ENCODE assay signal across 31 mouse cellular contexts in the genomic region with DNA sequence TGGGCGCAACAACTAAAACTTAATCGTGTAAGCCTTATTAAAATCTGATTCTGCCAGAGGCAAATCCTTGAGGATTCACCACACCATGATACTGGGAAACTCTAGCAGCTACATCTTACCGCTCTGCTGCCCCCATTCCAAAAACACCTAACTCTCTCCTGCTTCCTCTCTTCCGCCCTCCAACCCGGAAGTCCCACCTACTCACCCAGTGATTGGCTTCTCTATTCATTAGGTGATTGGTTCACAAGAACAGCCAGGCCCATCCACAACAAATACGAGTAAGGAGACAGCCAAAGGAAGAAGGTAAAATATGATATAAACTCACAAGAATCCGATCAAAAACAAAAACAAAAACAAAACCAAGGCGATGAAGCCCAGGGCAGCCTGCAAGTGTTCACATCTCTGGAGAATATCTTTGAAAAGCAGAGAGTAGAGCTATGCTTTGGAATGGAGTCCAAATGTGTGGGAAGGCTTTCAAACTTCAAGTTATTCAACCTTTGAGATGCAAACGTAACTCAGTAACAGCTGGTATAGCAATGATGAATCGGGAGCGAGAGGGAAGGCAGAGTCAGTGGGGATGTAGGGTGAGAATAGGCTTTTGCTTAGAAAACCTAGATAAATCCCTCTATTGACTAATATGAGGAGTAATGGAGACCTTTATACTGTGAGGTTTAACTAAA.
A peak's percentile ranks its signal among the peaks of the same experiment; 100 is the strongest.
DNase-seq lines count a peak whose midpoint lies in the region; ATAC-seq and TF ChIP-seq lines count a peak whose summit lies in the region.
"Had no signal": no experiment of that assay in that cellular context is flagged by ENCODE, and none has a peak within 500 bp of the region (broad histone marks: within the 10 kb centered on the region; RNA-seq: fewer than 3 reads in every experiment).

No protein-coding gene starts in this region.

- H3K4me3 ChIP-seq in CH12.LX (replicated peaks in 1 of 3; ENCODE audit: low read depth in 2 of 3, low read length in 2 of 3, poor library complexity in 1 of 3) (no peak overlapping the region), ES-E14 (ENCODE audit: insufficient read depth in 1 of 2, low read depth in 1 of 2, low read length in 2 of 2, poor library complexity in 1 of 2, severe bottlenecking in 1 of 2) (peak overlapping the region; percentile 68 to 76)
- no peak overlapping the region for H3K4me3 ChIP-seq in forebrain, embryonic 13.5 days
- H3K4me3 ChIP-seq: embryonic facial prominence, embryonic 10.5 days; embryonic facial prominence, embryonic 15.5 days; heart, embryonic 12.5 days; limb, embryonic 12.5 days; midbrain, embryonic 10.5 days; midbrain, embryonic 15.5 days; neural tube, embryonic 12.5 days; stomach, embryonic 15.5 days had no signal

- peak; percentile 3 for DNase-seq in lung, postnatal 36 days
- no peak for DNase-seq in lung, adult 18-20 months
- DNase-seq in CH12.LX (ENCODE audit: extremely low read depth): no peak
- DNase-seq in ES-E14 (ENCODE audit: low read depth, low spot score): peak; percentile 51
- peak; percentile 33 for DNase-seq in brain, adult 2 months (ENCODE audit: low read depth, low spot score)
- no peak for DNase-seq in layer of hippocampus, adult 9-10 months (ENCODE audit: low spot score)
- DNase-seq: adrenal gland, postnatal 36 days; cerebellum, adult 2 months; cerebellum, postnatal 14 days; gastrocnemius, postnatal 14 days; kidney, adult 9 months; kidney, postnatal 10 days; layer of hippocampus, adult 9-11 months; liver, postnatal 0 days; right cerebral cortex, postnatal 14 days; thymus, postnatal 4 days had no signal

- 89% methylated on average over 11 of the region's 11 CpGs for WGBS in forebrain, embryonic 13.5 days

- H3K27ac ChIP-seq in CH12.LX (ENCODE audit: insufficient read depth, low read depth) (no peak overlapping the region), ES-E14 (ENCODE audit: insufficient read depth, low read depth, low read length, poor library complexity, severe bottlenecking) (peak overlapping the region; percentile 44; the same call in 1 of the 2 replicates)
- no peak overlapping the region for H3K27ac ChIP-seq in forebrain, embryonic 13.5 days
- H3K27ac ChIP-seq: embryonic facial prominence, embryonic 10.5 days; embryonic facial prominence, embryonic 15.5 days; hindbrain, embryonic 14.5 days; limb, embryonic 12.5 days; midbrain, embryonic 10.5 days; midbrain, embryonic 15.5 days; neural tube, embryonic 12.5 days; stomach, embryonic 15.5 days had no signal

- dilution Hi-C loops in CH12.LX (cut with MboI; ENCODE audit: extremely low pct_ligation_motif_present, extremely low pct_unique_long_range_greater_than_20kb, low sequenced_read_pairs): no loop called here

- TF ChIP-seq CTCF in CH12.LX (conservative IDR thresholded peaks at IDR 0.05 in 1 of 2, IDR thresholded peaks at IDR 0.05 in 1 of 2; ENCODE audit: low read depth in 2 of 2, low read length in 2 of 2): no peak

- H3K9me3 ChIP-seq in CH12.LX (replicated peaks; ENCODE audit: low read length): no peaks in the 10 kb centered on the region
- no peaks in the 10 kb centered on the region for H3K9me3 ChIP-seq in ES-E14 (ENCODE audit: control insufficient read depth, insufficient read depth, low read depth, low read length)
- no peaks in the 10 kb centered on the region for H3K9me3 ChIP-seq in forebrain, embryonic 13.5 days (replicated peaks)
- H3K9me3 ChIP-seq: embryonic facial prominence, embryonic 10.5 days; embryonic facial prominence, embryonic 15.5 days; heart, embryonic 12.5 days; limb, embryonic 12.5 days; midbrain, embryonic 10.5 days; midbrain, embryonic 15.5 days; neural tube, embryonic 12.5 days; stomach, embryonic 15.5 days had no signal

- H3K4me2 ChIP-seq in CH12.LX (ENCODE audit: insufficient read depth, low read depth, poor library complexity, severe bottlenecking): no peak overlapping the region; the same call in 1 of the 2 replicates
- H3K4me2 ChIP-seq in forebrain, embryonic 13.5 days: no peak overlapping the region
- H3K4me2 ChIP-seq: embryonic facial prominence, embryonic 15.5 days; heart, embryonic 12.5 days; hindbrain, embryonic 14.5 days; limb, embryonic 12.5 days; liver, embryonic 11.5 days; midbrain, embryonic 15.5 days; neural tube, embryonic 12.5 days; stomach, embryonic 15.5 days had no signal

- no peaks in the 10 kb centered on the region for H3K27me3 ChIP-seq in CH12.LX (replicated peaks)
- H3K27me3 ChIP-seq in forebrain, embryonic 13.5 days: no peaks in the 10 kb centered on the region
- H3K27me3 ChIP-seq: embryonic facial prominence, embryonic 15.5 days; heart, embryonic 12.5 days; limb, embryonic 12.5 days; midbrain, embryonic 15.5 days; neural tube, embryonic 12.5 days; stomach, embryonic 15.5 days had no signal

- H3K4me1 ChIP-seq in CH12.LX (ENCODE audit: control insufficient read depth in 1 of 2, insufficient read depth in 2 of 2) (no peaks in the 10 kb centered on the region), ES-E14 (ENCODE audit: control insufficient read depth in 2 of 2, insufficient read depth in 2 of 2, low read length in 2 of 2, poor library complexity in 1 of 2) (peaks cover 0 to 6% of the 10 kb centered on the region in 2 experiments; a peak in 1 of 4 replicates)
- peaks cover 6% of the 10 kb centered on the region for H3K4me1 ChIP-seq in forebrain, embryonic 13.5 days
- H3K4me1 ChIP-seq: embryonic facial prominence, embryonic 10.5 days; embryonic facial prominence, embryonic 15.5 days; heart, embryonic 12.5 days; limb, embryonic 12.5 days; midbrain, embryonic 10.5 days; midbrain, embryonic 15.5 days; neural tube, embryonic 12.5 days; stomach, embryonic 15.5 days had no signal

- no peak for TF ChIP-seq POLR2A in CH12.LX (IDR thresholded peaks at IDR 0.05; ENCODE audit: low read depth, low read length)

- no peak overlapping the region for H3K9ac ChIP-seq in CH12.LX (ENCODE audit: insufficient read depth, low read depth)
- peak overlapping the region; percentile 83; the same call in 1 of the 2 replicates for H3K9ac ChIP-seq in ES-E14 (ENCODE audit: insufficient read depth, low read depth, low read length, poor library complexity, severe bottlenecking)
- no peak overlapping the region for H3K9ac ChIP-seq in forebrain, embryonic 13.5 days
- H3K9ac ChIP-seq: embryonic facial prominence, embryonic 15.5 days; heart, embryonic 12.5 days; hindbrain, embryonic 14.5 days; limb, embryonic 12.5 days; liver, postnatal 0 days; midbrain, embryonic 15.5 days; neural tube, embryonic 12.5 days; stomach, embryonic 15.5 days had no signal

- in situ Hi-C loops in CH12.LX (cut with MboI; ENCODE audit: low pct_ligation_motif_present, low pct_unique_long_range_greater_than_20kb, low sequenced_read_pairs): no loop called here
- in situ Hi-C loops in ES-E14 (cut with MboI; ENCODE audit: low sequenced_read_pairs in 2 of 2, unreplicated experiment in 2 of 2): no loop called here

- no peak for TF ChIP-seq EP300 in CH12.LX (IDR thresholded peaks at IDR 0.05; ENCODE audit: low read length)

- H3K36me3 ChIP-seq in CH12.LX (replicated peaks in 1 of 2; ENCODE audit: control insufficient read depth in 1 of 2, insufficient read depth in 1 of 2, low read length in 1 of 2) (no peaks in the 10 kb centered on the region), ES-E14 (ENCODE audit: control insufficient read depth, insufficient read depth, low read length, poor library complexity, severe bottlenecking) (no peaks in the 10 kb centered on the region)
- H3K36me3 ChIP-seq in forebrain, embryonic 13.5 days (ENCODE audit: poor library complexity, severe bottlenecking): no peaks in the 10 kb centered on the region
- H3K36me3 ChIP-seq: embryonic facial prominence, embryonic 10.5 days; embryonic facial prominence, embryonic 15.5 days; heart, embryonic 12.5 days; limb, embryonic 12.5 days; midbrain, embryonic 10.5 days; midbrain, embryonic 15.5 days; neural tube, embryonic 12.5 days; stomach, embryonic 15.5 days had no signal

- no peak for ATAC-seq in megakaryocyte-erythroid progenitor cell, adult 5-6 weeks (replicated peaks; ENCODE audit: low FRiP score, low TSS enrichment, poor library complexity, severe bottlenecking)
- no peak for ATAC-seq in forebrain, embryonic 13.5 days
- ATAC-seq: forebrain, embryonic 14.5 days; intestine, postnatal 0 days; liver, postnatal 0 days; lung, postnatal 0 days; midbrain, embryonic 15.5 days had no signal

- H3K79me2 ChIP-seq in CH12.LX (replicated peaks; ENCODE audit: control insufficient read depth, extremely low read depth, insufficient read depth, poor library complexity, severe bottlenecking): no peaks in the 10 kb centered on the region

- TF ChIP-seq RAD21 in CH12.LX (IDR thresholded peaks at IDR 0.05; ENCODE audit: low read depth, low read length): no peak

TF ChIP-seq in CH12.LX, 34 proteins besides CTCF, POLR2A, EP300 and RAD21:
- TF ChIP-seq CHD2 (IDR thresholded peaks at IDR 0.05; ENCODE audit: low read length): no peak
- peak; percentile 48 for TF ChIP-seq ELF1 (IDR thresholded peaks at IDR 0.05; ENCODE audit: low read depth, low read length)

TF ChIP-seq in ES-E14, 5 proteins besides CTCF, POLR2A, EP300 and RAD21:
- TF ChIP-seq ZC3H11A (IDR thresholded peaks at IDR 0.05; ENCODE audit: borderline replicate concordance, low read depth, low read length): no peak
- no peak for TF ChIP-seq CHD2 (IDR thresholded peaks at IDR 0.05; ENCODE audit: low read depth, low read length)
- TF ChIP-seq ZNF384 (IDR thresholded peaks at IDR 0.05; ENCODE audit: low read depth, low read length): no peak
- TF ChIP-seq HCFC1 (IDR thresholded peaks at IDR 0.05; ENCODE audit: borderline replicate concordance, insufficient read depth, low read length): no peak
- TF ChIP-seq MAFK (IDR thresholded peaks at IDR 0.05; ENCODE audit: insufficient read depth, low read depth, low read length): no peak

Comparison
In these comparisons a context has a peak if more than half of its experiments do, and no peak if none do; other contexts are left out.
1. DNase-seq: peak in lung, postnatal 36 days (single experiment), ES-E14 (single experiment) and brain, adult 2 months (single experiment); none in lung, adult 18-20 months (0 of 2), CH12.LX (single experiment) and layer of hippocampus, adult 9-10 months (single experiment).
2. H3K4me3 ChIP-seq: peak in ES-E14 (2 of 2); none in CH12.LX (0 of 3) and forebrain, embryonic 13.5 days (single experiment).